Mouse (Mus musculus) cerebellum, adult 2 months (tissue): Measurements from ENCODE around the gene Jtb. TPM values are rescaled to one million over a fixed set of nuclear protein-coding genes. Genes with fewer than 3 reads are reported as not detected.

Experiments
- DNase-seq, 2 experiments: peaks; one replicate each; pipeline ENCODE4 v3.0.0; 2021
- H3K27ac ChIP-seq: fragments of 200-500 bp; 2 replicates; pipeline ENCODE4 v1.5.1; 2012; ENCODE audit warnings: low read length, control low read depth, inconsistent platforms; ENCODE audit not compliant: insufficient read depth
- H3K27me3 ChIP-seq: fragments of 200-500 bp; 2 replicates; pipeline ENCODE4 v1.6.1; 2012; ENCODE audit warnings: inconsistent platforms, mild to moderate bottlenecking, low read length, moderate library complexity; ENCODE audit not compliant: control insufficient read depth, insufficient read depth
- H3K4me1 ChIP-seq: fragments of 200-500 bp; 2 replicates; pipeline ENCODE4 v1.6.1; 2011; ENCODE audit warnings: low read length; ENCODE audit not compliant: control insufficient read depth, insufficient read depth
- H3K4me3 ChIP-seq: fragments of 200-500 bp; replicated peaks from 2 replicates; pipeline ENCODE3; 2011; ENCODE audit warnings: mild to moderate bottlenecking, low read depth, low read length, control low read depth; ENCODE audit not compliant: insufficient read depth
- CTCF ChIP-seq: fragments of 200-500 bp; IDR thresholded peaks from 2 replicates; pipeline ENCODE4 v1.5.1; 2011; ENCODE audit warnings: low read depth, mild to moderate bottlenecking, control low read depth, low read length, moderate library complexity, borderline replicate concordance; ENCODE audit not compliant: insufficient read depth
- POLR2A ChIP-seq: fragments of 200-500 bp; IDR thresholded peaks from 2 replicates; pipeline ENCODE4 v1.6.1; 2011; ENCODE audit warnings: low read length, control low read depth, borderline replicate concordance; ENCODE audit not compliant: insufficient read depth
- WGBS: fragments of 180-500 bp; shearing (Covaris S2); methylation state at CpG from one replicate; pipeline ENCODE4 v1.1.7; 2018; 5-methylcytosine and 5-hydroxymethylcytosine counted together
- polyA plus RNA-seq: library from polyadenylated mRNA; depleted of rRNA; stranded (reverse); fragments of >200 nt; gene quantifications from 2 replicates; pipeline ENCODE4 v1.2.3, GENCODE M21; 2012; rRNA removed

Gene Jtb
- polyA plus RNA-seq, 1 experiment: 69.1 TPM

GRCm38 (mm10) chr3:90280708-90281107, 49.3 kb downstream of the Jtb start:
- 90% methylated on average over 9 of the region's 9 CpGs for WGBS
- Histone ChIP-seq H3K4me3 (no peak overlapping the region), H3K27me3 (no peaks in the 10 kb centered on the region), H3K4me1 (peaks cover 29% of the 10 kb centered on the region), H3K27ac (peak overlapping the region; percentile 24; the same call in 1 of the 2 replicates)
- TF ChIP-seq POLR2A (no peak), CTCF (no peak)
- DNase-seq: no peak

DNA sequence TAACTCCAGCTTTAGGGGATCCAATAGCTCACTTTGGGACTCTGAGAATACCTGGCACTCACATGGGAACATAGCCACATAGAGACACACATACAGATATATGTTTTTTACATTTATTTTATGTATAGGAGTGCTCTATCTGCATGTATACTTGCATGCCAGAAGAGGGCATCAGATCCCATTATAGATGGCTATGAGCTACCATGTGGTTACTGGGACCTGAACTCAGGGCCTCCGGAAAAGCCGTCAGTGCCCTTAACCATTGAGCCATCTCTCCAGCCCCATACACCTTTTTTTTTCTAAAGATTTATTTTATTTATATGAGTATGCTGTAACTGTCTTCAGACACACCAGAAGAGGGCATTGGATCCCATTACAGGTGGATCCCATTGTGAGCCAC, 52.8 kb downstream of the Jtb start:
- Histone ChIP-seq H3K4me3 (no peak overlapping the region), H3K4me1 (peaks cover under 1% of the 10 kb centered on the region; the same call in 1 of the 2 replicates), H3K27me3 (no peaks in the 10 kb centered on the region), H3K27ac (no peak overlapping the region)
- no peak for TF ChIP-seq CTCF
- no peak for TF ChIP-seq POLR2A
- 95% methylated on average over 2 of the region's 2 CpGs for WGBS
- DNase-seq: no peak

Other genes with a start within 250 kb of the Jtb start
- 116 and 125 TPM in 2 replicates for gene Hax1, start 232.8 kb upstream of the Jtb start, polyA plus RNA-seq
- 112 and 116 TPM in 2 replicates for gene 4933434E20Rik, start 180.0 kb upstream of the Jtb start, polyA plus RNA-seq
- 90.4 and 102 TPM in 2 replicates for gene Ubap2l, start 179.0 kb upstream of the Jtb start, polyA plus RNA-seq
- 120 and 124 TPM in 2 replicates for gene Tpm3, start 158.9 kb upstream of the Jtb start, polyA plus RNA-seq
- gene Nup210l, start 127.5 kb upstream of the Jtb start, polyA plus RNA-seq: 0.16 and 0.27 TPM in 2 replicates
- 1,034 and 1,060 TPM in 2 replicates for gene Rps27, start 17.9 kb upstream of the Jtb start, polyA plus RNA-seq
- gene Rab13, start 17.9 kb upstream of the Jtb start, polyA plus RNA-seq: 10.2 and 11.2 TPM in 2 replicates
- 0.23 and 0.51 TPM in 2 replicates for gene Creb3l4, start 11.9 kb downstream of the Jtb start, polyA plus RNA-seq
- gene Slc39a1, start 16.6 kb downstream of the Jtb start, polyA plus RNA-seq: 35.8 and 38.7 TPM in 2 replicates
- gene Crtc2, start 22.6 kb downstream of the Jtb start, polyA plus RNA-seq: 78.2 and 91.2 TPM in 2 replicates
- gene Dennd4b, start 33.6 kb downstream of the Jtb start, polyA plus RNA-seq: 65.4 and 77.0 TPM in 2 replicates
- 33.3 and 40.7 TPM in 2 replicates for gene Gatad2b, start 61.6 kb downstream of the Jtb start, polyA plus RNA-seq
- gene Slc27a3, start 158.3 kb downstream of the Jtb start, polyA plus RNA-seq: 6.1 and 7.1 TPM in 2 replicates
- 48.5 and 51.4 TPM in 2 replicates for gene Ints3, start 202.0 kb downstream of the Jtb start, polyA plus RNA-seq
- gene Npr1, start 234.3 kb downstream of the Jtb start, polyA plus RNA-seq: 16.1 TPM in 2 replicates
- gene Ilf2, start 244.5 kb downstream of the Jtb start, polyA plus RNA-seq: 98.7 and 107 TPM in 2 replicates